Mouse (Mus musculus): ENCODE measurements at regions not wholly inside any gene's neighbourhood (a gene's known extent, or its start where the extent isn't known, plus 50 kb on each side); places are given as distances from the start of the nearest gene placed in this dataset.

DNA sequence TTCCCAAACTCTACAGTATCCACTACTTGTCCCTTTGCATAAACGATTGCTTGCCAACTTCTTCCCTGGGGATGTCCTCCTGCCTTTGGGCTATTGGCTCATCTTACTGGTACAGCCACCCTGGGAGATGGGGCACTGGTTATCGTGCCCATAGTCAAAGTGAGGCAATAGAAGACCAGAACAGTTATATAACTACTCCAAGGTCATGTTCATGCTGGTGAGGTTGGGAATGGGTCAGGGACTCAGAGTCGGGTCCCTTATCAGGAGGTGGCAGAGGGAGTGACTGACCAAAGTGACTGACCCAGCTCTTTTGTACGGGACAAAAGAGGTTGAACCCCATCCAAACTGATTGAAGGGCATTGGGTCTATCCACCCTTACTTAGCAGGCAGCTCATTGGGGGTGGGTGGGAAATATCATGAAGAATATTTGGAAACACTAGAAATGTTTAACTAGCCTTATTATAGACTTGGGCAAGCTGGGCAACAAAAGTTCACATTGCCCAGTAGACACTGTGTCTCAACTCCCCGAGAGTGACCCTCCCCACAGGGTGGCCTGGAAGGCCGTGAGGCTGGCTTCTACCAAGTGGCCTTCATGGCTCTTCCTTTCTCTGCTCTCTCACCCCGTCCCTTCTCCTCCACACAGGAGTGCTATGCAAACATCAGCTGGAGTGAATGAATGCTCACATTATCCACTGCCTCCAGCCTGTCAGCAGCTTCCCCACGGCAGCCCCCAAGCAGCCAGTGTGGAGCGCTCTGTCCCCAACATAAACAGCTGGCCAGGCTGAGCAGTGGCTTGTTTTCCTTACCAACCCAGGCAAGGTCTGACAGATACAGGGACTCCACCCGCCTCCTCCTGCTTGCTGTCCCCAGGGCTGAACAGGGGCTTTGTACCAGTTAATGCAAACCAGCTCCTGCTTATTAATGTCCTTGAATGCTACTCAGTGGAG lies 553.8 kb upstream of the Gm19410 start:
- TF ChIP-seq CTCF (IDR thresholded peaks at IDR 0.05; ENCODE audit: low read depth, low read length) (no peak), TAL1 (conservative IDR thresholded peaks at IDR 0.05; ENCODE audit: low read depth, low read length) (no peak), GATA1 (IDR thresholded peaks at IDR 0.05; ENCODE audit: borderline replicate concordance, low read length) (no peak), POLR2AphosphoS5 (IDR thresholded peaks at IDR 0.05; ENCODE audit: insufficient replicate concordance, low read depth, low read length) (no peak)

All from G1E (cell line).